In the genomic region with DNA sequence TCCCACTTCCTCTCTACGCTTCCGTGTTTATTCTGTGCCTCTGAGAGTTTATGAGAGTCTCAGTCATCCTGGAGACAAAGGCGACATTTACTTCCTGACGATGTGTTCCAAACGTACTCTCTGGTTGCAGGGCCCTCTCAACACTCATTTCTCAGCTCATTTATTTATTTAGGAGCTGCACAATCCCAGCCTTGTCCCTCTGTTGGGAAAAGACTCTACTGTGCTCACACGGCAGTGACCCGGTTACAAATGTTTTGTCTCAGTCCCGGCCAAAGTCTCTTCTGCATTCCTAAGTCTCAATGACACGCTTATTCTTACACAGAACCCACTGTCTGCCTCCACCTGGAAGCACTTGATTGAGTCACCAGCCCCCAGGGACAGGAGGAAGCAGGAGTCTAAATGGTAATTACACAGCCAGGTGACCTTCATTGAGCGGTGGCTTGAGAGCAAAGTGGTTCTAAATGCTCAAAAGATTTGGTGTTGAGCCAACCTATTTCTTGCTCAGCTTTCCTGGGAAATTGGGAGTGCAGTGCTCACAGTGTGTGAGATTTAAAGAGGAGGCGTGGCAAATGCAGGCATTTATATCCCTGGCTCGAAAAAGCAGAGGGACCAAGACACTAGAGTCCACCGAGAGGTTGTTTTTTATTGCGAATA, we compare ENCODE assay signal across 9 mouse cellular contexts.
DNase-seq lines count a peak whose midpoint lies in the region; ATAC-seq and TF ChIP-seq lines count a peak whose summit lies in the region.
"Had no signal": no experiment of that assay in that cellular context is flagged by ENCODE, and none has a peak within 500 bp of the region (broad histone marks: within the 10 kb centered on the region; RNA-seq: fewer than 3 reads in every experiment).

No protein-coding gene starts in this region.

- in situ Hi-C loops in Patski (cut with MboI; ENCODE audit: low pct_unique_long_range_greater_than_20kb) = no loop called here

- H3K4me3 ChIP-seq in neural tube, embryonic 14.5 days (ENCODE audit: low read depth, low read length) = no peak overlapping the region

- H3K9me3 ChIP-seq in neural tube, embryonic 14.5 days (ENCODE audit: control insufficient read depth, low read length) = no peaks in the 10 kb centered on the region

- WGBS in neural tube, embryonic 14.5 days = 15% methylated on average over 14 of the region's 14 CpGs

- H3K27me3 ChIP-seq in Patski = no peaks in the 10 kb centered on the region
- no peaks in the 10 kb centered on the region for H3K27me3 ChIP-seq in neural tube, embryonic 14.5 days (ENCODE audit: control insufficient read depth, insufficient read depth, low read length)

- no peak for DNase-seq in frontal cortex, postnatal 25 days (ENCODE audit: low spot score in 2 of 2)
- DNase-seq in Patski (ENCODE audit: low read depth, low spot score) = peak; percentile 19
- peak; percentile 24 to 37 for DNase-seq in gastrocnemius, adult 8-10 months (ENCODE audit: low spot score in 2 of 2)
- peak; percentile 21 to 65 for DNase-seq in layer of hippocampus, postnatal 14 days (ENCODE audit: low spot score in 2 of 2)
- no peak for DNase-seq in cerebellum, postnatal 25 days

- CTCF ChIA-PET in Patski (lab: Charles Lee) = interaction anchor here (1.4 kb wide), 1 partner anchor 11 kb away, joined by 6 read pairs; no protein-coding TSS in a partner anchor

- peaks cover 5% of the 10 kb centered on the region; the same call in 1 of the 2 replicates for H3K4me1 ChIP-seq in neural tube, embryonic 14.5 days (ENCODE audit: control insufficient read depth, insufficient read depth, low read length)

- H3K4me2 ChIP-seq in neural tube, embryonic 14.5 days (ENCODE audit: low read depth, low read length) = peak overlapping the region; percentile 4; the same call in 1 of the 2 replicates

- POLR2A ChIA-PET in Patski (lab: Charles Lee) = no interaction called here

- no peak overlapping the region; the same call in none of the 2 replicates for H3K27ac ChIP-seq in neural tube, embryonic 14.5 days (ENCODE audit: low read depth, low read length)
- H3K27ac ChIP-seq: macrophage had no signal

- peak; percentile 41; the same call in 1 of the 2 replicates for ATAC-seq in frontal cortex, adult (ENCODE audit: low TSS enrichment)
- ATAC-seq in Patski = peak; percentile 10
- ATAC-seq in neural tube, embryonic 14.5 days (ENCODE audit: low read depth) = peak; percentile 72
- no peak for ATAC-seq in granulocyte monocyte progenitor cell, adult 5-6 weeks (replicated peaks; ENCODE audit: poor library complexity, severe bottlenecking)

- H3K36me3 ChIP-seq in neural tube, embryonic 14.5 days (ENCODE audit: control insufficient read depth, insufficient read depth, low read length) = no peaks in the 10 kb centered on the region

- no peak for TF ChIP-seq CTCF in Patski (IDR thresholded peaks at IDR 0.05)

- no peak overlapping the region for H3K9ac ChIP-seq in neural tube, embryonic 14.5 days (replicated peaks; ENCODE audit: low read depth, low read length)

Comparison
In these comparisons a context has a peak if more than half of its experiments do, and no peak if none do; other contexts are left out.
1. DNase-seq: peak in Patski (single experiment), gastrocnemius, adult 8-10 months (2 of 2) and layer of hippocampus, postnatal 14 days (2 of 2); none in frontal cortex, postnatal 25 days (0 of 2) and cerebellum, postnatal 25 days (0 of 2).